Comparison of ENCODE assay signal across 17 mouse cellular contexts in the genomic region with DNA sequence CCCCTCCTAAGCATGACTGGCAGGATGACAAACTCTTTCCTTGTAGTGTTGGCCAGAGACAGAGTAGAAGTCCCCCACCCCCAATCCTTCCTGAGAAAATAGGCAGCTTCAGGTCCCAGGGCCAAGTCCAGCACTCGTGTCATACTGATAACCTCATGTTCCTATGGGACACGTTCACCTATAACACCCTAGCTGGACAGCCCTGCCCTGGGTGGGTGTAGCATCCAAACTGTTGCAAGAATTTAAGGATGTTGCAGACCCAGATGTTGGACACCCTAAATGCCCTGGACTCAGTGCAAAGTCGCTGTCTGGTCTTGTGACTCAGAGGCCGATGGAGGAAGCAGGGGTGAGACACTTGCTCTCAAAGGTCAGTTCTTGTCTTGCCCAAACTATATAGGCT.
"Had no signal": no experiment of that assay in that cellular context is flagged by ENCODE, and none has a peak within 500 bp of the region (broad histone marks: within the 10 kb centered on the region; RNA-seq: fewer than 3 reads in every experiment).

No protein-coding gene starts in this region.

- H3K9ac ChIP-seq: limb, embryonic 13.5 days; lung, embryonic 14.5 days; midbrain, embryonic 12.5 days; midbrain, embryonic 15.5 days; neural tube, embryonic 12.5 days; neural tube, embryonic 15.5 days had no signal

- H3K4me3 ChIP-seq: limb, embryonic 10.5 days; limb, embryonic 13.5 days; midbrain, embryonic 12.5 days; midbrain, embryonic 15.5 days; neural tube, embryonic 12.5 days; neural tube, embryonic 15.5 days had no signal

- H3K27ac ChIP-seq: kidney, postnatal 0 days; limb, embryonic 10.5 days; limb, embryonic 13.5 days; macrophage; midbrain, embryonic 12.5 days; midbrain, embryonic 15.5 days; neural tube, embryonic 12.5 days; neural tube, embryonic 15.5 days had no signal

- H3K4me2 ChIP-seq: limb, embryonic 13.5 days; lung, embryonic 14.5 days; midbrain, embryonic 12.5 days; midbrain, embryonic 15.5 days; neural tube, embryonic 12.5 days; neural tube, embryonic 15.5 days had no signal

- H3K36me3 ChIP-seq: midbrain, embryonic 12.5 days; midbrain, embryonic 15.5 days; neural tube, embryonic 12.5 days; neural tube, embryonic 15.5 days had no signal

- ATAC-seq: intestine, postnatal 0 days; lung, postnatal 0 days; midbrain, embryonic 15.5 days had no signal

- DNase-seq: kidney, adult 2 months; kidney, postnatal 25 days; lung, embryonic 14.5 days; right cerebral cortex, adult 18-20 months; right cerebral cortex, postnatal 14 days; right cerebral cortex, postnatal 4 days; thymus, postnatal 25 days had no signal

- H3K27me3 ChIP-seq: limb, embryonic 13.5 days; midbrain, embryonic 12.5 days; midbrain, embryonic 15.5 days; neural tube, embryonic 12.5 days; neural tube, embryonic 15.5 days had no signal

- H3K9me3 ChIP-seq: limb, embryonic 10.5 days; limb, embryonic 13.5 days; midbrain, embryonic 12.5 days; midbrain, embryonic 15.5 days; neural tube, embryonic 12.5 days; neural tube, embryonic 15.5 days had no signal
